Mouse (Mus musculus) embryonic facial prominence, embryonic 10.5 days (tissue): ENCODE measurements around the gene Rgl1. TPM values are rescaled to one million over a fixed set of nuclear protein-coding genes. Genes with fewer than 3 reads are reported as not detected.

Experiments used
- DNase-seq: peaks from one replicate; pipeline ENCODE4 v3.0.0-alpha.2; 2017; ENCODE audit warnings: low spot score
- H3K27ac ChIP-seq: fragments of 300-500 bp; sonication (generic); replicated peaks from 2 replicates; pipeline ENCODE4 v1.5.1; 2016; ENCODE audit warnings: mild to moderate bottlenecking
- H3K27me3 ChIP-seq: fragments of 300-500 bp; sonication (generic); replicated peaks from 2 replicates; pipeline ENCODE4 v1.6.1; 2016; ENCODE audit warnings: low read depth, mild to moderate bottlenecking; ENCODE audit not compliant: poor library complexity, severe bottlenecking
- H3K36me3 ChIP-seq: fragments of 300-500 bp; sonication (generic); replicated peaks from 2 replicates; pipeline ENCODE4 v1.6.1; 2016; ENCODE audit warnings: mild to moderate bottlenecking, moderate library complexity
- H3K4me1 ChIP-seq: fragments of 300-500 bp; sonication (generic); 2 replicates; pipeline ENCODE4 v1.6.1; 2016
- H3K4me3 ChIP-seq: fragments of 300-500 bp; sonication (generic); 2 replicates; pipeline ENCODE4 v1.5.1; 2016; ENCODE audit warnings: mild to moderate bottlenecking, moderate library complexity
- H3K9me3 ChIP-seq: fragments of 300-500 bp; sonication (generic); 2 replicates; pipeline ENCODE4 v1.6.1; 2016; ENCODE audit warnings: mild to moderate bottlenecking
- WGBS: fragments of 180-500 bp; shearing (Covaris S2); methylation state at CpG from one replicate; pipeline ENCODE4 v1.1.7; 2016; 5-methylcytosine and 5-hydroxymethylcytosine counted together
- polyA plus RNA-seq: library from polyadenylated mRNA; unstranded; fragments of >200 nt; fragmentation: Nextera tagmentation; extraction: Ambion mirVana; gene quantifications from 2 replicates; pipeline ENCODE4 v1.2.1, GENCODE M21; 2016

Rgl1 gene
- polyA plus RNA-seq, 1 experiment from 2014 or later: 30.8 TPM

DNA sequence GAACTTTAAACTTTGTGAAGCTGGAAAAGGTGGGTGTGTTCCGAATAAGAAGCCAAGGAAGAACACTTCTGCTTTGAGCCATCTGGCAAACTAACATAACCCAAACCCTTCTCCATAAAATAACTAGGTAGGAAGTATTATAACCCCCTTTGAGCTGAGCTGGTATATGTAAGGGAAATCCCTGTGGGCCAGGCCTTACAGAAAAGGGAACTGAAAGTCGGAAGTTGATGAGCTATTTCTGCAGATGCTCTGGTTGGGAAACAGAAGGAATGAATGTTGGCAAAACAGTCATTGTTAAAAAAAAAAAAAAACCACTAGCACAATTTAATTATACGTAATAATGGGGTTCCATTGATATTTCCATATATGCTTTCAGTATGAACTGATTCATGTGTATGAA, 237.4 kb downstream of the Rgl1 start:
- peaks cover 76% of the 10 kb centered on the region for H3K36me3 ChIP-seq
- 91% methylated on average over 3 of the region's 3 CpGs for WGBS
- H3K27me3 ChIP-seq: no peaks in the 10 kb centered on the region
- H3K27ac ChIP-seq: no peak overlapping the region
- no peak for DNase-seq
- H3K9me3 ChIP-seq: no peaks in the 10 kb centered on the region
- H3K4me3 ChIP-seq: no peak overlapping the region
- peaks cover 15% of the 10 kb centered on the region for H3K4me1 ChIP-seq

DNA sequence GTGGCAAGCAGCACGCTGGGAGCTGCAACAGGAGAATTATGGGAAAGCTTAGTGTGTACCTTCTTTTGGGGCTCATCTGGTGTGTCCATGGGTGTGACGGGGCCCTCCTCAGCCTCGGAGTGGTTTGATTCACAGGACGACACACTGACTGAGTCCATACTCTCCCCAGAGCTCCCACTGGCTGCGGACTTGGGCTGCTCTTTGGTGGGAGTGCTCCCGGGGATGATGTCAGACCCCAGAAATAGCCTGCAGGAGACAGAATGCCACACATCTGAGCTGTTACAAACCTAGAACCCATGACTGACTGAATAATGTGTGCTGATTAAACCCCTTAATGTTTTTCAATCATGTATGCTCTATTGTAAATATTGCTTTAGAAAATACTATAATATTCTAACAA, 237.9 kb downstream of the Rgl1 start:
- peaks cover 15% of the 10 kb centered on the region for H3K4me1 ChIP-seq
- no peak overlapping the region for H3K27ac ChIP-seq
- 88% methylated on average over 6 of the region's 6 CpGs for whole genome bisulfite sequencing
- H3K36me3 ChIP-seq: peaks cover 80% of the 10 kb centered on the region
- H3K9me3 ChIP-seq: no peaks in the 10 kb centered on the region
- DNase-seq: no peak
- H3K4me3 ChIP-seq: no peak overlapping the region
- no peaks in the 10 kb centered on the region for H3K27me3 ChIP-seq

DNA sequence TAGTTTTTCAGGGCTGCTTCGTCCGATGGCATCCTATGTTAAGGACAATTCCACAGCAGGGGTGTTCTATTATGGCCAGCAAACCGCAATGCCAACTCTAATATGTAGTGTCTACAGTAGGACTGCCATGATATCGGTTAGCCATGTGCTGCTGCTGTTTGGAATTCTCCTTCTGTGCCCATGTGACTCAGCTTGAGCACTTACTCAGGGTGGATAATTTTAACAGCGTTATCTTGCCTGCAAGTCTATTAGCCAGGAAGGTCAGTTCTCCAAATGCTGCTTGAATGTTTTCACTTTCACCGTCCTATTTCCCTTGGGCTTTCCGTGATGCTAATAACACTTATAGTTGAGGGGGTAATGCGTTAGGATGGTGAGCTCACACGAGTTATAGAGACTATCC, 240.0 kb downstream of the Rgl1 start:
- no peak overlapping the region for H3K27ac ChIP-seq
- H3K27me3 ChIP-seq: no peaks in the 10 kb centered on the region
- peaks cover 86% of the 10 kb centered on the region for H3K36me3 ChIP-seq
- WGBS: 85% methylated on average over 9 of the region's 9 CpGs
- H3K4me3 ChIP-seq: no peak overlapping the region
- no peak for DNase-seq
- no peaks in the 10 kb centered on the region for H3K9me3 ChIP-seq
- H3K4me1 ChIP-seq: no peaks in the 10 kb centered on the region

DNA sequence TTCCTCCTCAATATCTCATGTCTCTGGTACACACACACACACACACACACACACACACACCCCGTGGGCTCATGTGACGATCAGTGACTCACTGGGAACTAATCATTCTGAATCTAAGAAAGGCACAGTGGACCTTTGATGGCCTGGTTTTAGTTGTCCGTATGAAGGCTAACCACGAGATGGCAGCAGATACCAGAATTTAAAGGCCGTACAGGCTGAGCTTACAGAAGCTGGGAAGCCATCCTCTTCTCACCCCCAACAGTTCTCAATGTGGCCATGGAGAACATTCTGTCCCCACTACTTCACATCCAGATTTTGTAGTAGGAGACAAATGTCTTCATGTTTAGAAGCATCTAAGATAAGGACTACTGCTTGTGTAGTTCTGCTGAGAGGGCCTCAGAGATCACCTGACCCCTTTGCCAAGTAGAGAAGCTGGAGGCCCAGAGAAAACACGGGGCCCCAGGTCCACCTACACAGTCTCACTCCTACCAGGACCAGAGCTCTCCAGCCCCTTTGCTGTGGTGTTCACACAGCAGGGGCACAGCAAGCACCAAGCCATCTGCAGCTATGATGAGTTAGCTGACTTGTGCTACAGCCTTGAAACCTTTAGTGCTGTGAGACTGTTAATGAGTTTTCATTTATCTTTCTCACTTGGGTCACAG, 241.0 kb downstream of the Rgl1 start:
- WGBS: 31% methylated on average over 6 of the region's 6 CpGs
- Histone ChIP-seq H3K9me3 (no peaks in the 10 kb centered on the region), H3K4me1 (no peaks in the 10 kb centered on the region), H3K27me3 (no peaks in the 10 kb centered on the region), H3K36me3 (peaks cover 86% of the 10 kb centered on the region), H3K27ac (no peak overlapping the region; the same call in 1 of the 2 replicates), H3K4me3 (no peak overlapping the region)
- DNase-seq: peak; percentile 69

DNA sequence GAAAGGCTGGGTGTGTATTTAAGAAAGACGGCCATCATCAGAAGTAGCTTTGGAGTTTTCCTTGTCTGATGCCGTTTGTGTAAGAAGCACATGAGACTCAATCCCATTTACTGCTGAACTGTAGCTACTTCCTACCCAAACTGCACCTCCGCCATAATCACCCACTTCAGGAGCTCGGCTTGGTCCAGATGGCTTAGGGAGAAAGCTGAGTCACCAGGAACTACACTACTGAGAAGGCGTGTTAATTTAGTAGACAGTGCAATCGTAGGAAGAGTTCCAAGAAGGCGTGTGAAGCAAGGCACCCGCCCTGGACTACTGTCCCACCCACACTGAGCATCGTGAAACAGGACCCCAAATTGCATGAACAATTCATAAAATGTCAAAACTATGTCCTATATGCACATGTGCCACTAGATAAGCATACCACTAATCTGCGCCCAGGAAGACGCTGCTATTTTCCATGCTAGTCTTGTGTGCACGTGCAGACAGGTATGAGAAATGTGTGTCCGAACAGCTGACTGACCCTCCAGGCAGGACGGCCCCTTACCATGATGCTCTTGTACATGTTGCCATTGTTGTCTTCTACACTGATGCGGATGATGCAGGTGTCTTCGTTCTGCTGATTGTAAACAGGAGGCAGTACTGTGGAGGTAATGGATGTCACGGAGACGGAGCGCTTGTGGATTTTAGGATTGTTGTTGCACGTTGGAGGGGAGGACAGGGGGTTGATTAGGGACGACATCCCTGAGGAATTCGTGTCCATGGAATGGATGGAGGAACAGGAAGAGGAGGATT, 241.9 kb downstream of the Rgl1 start:
- Histone ChIP-seq H3K4me1 (no peaks in the 10 kb centered on the region), H3K27ac (no peak overlapping the region), H3K4me3 (no peak overlapping the region), H3K27me3 (no peaks in the 10 kb centered on the region), H3K9me3 (no peaks in the 10 kb centered on the region), H3K36me3 (peaks cover 87% of the 10 kb centered on the region)
- WGBS: 88% methylated on average over 22 of the region's 22 CpGs
- no peak for DNase-seq

DNA sequence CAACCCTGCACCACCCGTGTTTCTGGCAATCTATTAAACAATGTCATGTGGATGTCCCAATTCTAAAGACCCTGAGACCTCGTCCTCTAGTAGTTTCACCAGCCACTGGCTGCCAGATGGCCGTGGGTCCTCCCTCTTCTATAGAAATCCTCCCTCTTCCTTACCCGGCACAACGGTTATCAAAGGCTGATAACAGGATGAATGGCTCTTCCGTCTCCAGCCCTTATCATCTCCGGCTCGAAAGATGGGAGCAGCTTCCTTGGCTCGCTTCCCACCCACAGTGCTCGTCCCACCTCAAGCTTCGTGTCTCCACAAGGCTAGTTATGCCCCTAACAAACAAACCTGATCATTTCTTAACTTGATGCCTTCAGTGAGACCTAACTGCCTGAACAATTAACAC, 242.9 kb downstream of the Rgl1 start:
- DNase-seq: no peak
- no peaks in the 10 kb centered on the region for H3K9me3 ChIP-seq
- H3K27me3 ChIP-seq: no peaks in the 10 kb centered on the region
- H3K36me3 ChIP-seq: peaks cover 92% of the 10 kb centered on the region
- no peak overlapping the region for H3K27ac ChIP-seq
- no peaks in the 10 kb centered on the region for H3K4me1 ChIP-seq
- H3K4me3 ChIP-seq: no peak overlapping the region
- WGBS: 90% methylated on average over 11 of the region's 11 CpGs

DNA sequence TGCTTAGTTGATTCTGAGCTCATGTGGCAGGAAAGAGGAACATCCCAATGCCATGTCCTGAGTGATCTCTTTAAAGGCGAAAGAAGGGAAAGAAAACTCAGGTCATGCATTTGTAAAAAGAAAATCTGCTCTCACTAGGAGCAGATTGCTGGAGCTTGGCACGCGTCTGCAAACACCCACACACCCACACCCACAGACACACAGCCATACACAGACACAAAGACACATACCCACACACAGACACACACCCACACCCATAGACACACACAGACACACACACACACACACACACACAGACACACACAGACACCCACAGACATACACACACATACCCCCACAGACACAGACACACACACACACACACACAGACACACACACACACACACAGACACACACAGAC, 243.9 kb downstream of the Rgl1 start:
- H3K27me3 ChIP-seq: no peaks in the 10 kb centered on the region
- no peaks in the 10 kb centered on the region for H3K4me1 ChIP-seq
- H3K4me3 ChIP-seq: no peak overlapping the region
- H3K9me3 ChIP-seq: no peaks in the 10 kb centered on the region
- H3K27ac ChIP-seq: no peak overlapping the region
- WGBS: 94% methylated on average over 3 of the region's 3 CpGs
- peaks cover 90% of the 10 kb centered on the region for H3K36me3 ChIP-seq
- DNase-seq: no peak

DNA sequence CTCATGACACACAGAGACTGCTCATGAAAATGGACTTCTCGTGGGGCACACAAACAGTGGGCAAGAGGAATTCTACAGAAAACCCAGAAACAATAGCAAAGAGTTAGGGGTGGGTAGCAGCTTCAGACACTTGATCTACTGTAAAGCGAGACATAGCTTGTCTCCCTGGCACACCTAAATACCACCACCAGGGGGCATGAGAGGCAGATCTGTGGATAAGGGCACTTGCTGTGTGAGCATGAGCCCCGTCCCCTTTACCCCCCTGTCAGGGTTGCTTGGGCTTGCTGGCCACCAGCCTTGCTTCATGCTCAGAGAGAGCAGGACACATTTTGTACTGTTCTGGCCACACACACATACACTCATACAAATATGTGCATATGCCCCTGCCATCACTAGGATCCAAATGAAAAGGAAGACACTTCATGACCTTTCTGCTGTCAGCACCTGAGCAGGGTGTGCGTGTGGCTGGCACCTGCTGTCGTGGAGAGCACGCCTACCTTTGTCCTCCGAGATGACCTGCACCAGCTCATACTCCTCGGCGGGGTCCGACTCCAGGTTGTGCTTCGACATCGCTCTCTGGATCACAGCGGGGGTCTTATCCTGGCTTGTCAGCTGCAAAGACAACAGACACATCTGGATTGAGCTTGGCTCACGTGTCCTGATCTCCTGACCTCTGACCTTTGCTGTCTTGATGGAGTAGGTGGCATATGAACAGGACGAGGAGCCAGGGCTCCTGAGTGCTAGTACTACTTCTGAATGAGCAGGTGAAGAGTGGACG, 245.2 kb downstream of the Rgl1 start:
- H3K27me3 ChIP-seq: no peaks in the 10 kb centered on the region
- H3K4me3 ChIP-seq: no peak overlapping the region
- H3K9me3 ChIP-seq: no peaks in the 10 kb centered on the region
- peak; percentile 77 for DNase-seq
- no peaks in the 10 kb centered on the region for H3K4me1 ChIP-seq
- peaks cover 83% of the 10 kb centered on the region for H3K36me3 ChIP-seq
- WGBS: 73% methylated on average over 16 of the region's 16 CpGs
- H3K27ac ChIP-seq: no peak overlapping the region

DNA sequence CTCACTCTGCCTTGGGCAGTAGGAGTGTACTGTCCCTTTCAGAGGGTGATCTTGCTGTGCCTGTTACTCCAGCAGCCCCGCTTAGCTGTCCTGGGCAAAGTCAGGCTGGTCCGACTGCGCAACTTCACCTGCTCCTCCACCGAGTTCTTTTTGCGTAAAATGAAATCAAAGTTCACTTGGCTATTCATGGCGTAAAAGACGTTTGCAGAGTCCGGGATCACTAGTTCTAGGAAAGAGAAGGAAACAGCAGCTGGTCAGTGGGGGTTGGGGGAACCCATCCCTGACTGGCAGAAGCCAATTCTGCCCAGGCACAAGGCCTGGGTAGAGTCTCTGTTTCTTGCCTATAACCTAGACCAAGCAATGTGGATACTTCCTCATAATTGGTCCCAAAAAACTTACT, 247.2 kb downstream of the Rgl1 start:
- Histone ChIP-seq H3K27ac (no peak overlapping the region), H3K36me3 (peaks cover 67% of the 10 kb centered on the region), H3K27me3 (no peaks in the 10 kb centered on the region), H3K4me1 (peaks cover 5% of the 10 kb centered on the region; the same call in 1 of the 2 replicates), H3K9me3 (no peaks in the 10 kb centered on the region), H3K4me3 (no peak overlapping the region)
- WGBS: 93% methylated on average over 8 of the region's 8 CpGs
- no peak for DNase-seq

DNA sequence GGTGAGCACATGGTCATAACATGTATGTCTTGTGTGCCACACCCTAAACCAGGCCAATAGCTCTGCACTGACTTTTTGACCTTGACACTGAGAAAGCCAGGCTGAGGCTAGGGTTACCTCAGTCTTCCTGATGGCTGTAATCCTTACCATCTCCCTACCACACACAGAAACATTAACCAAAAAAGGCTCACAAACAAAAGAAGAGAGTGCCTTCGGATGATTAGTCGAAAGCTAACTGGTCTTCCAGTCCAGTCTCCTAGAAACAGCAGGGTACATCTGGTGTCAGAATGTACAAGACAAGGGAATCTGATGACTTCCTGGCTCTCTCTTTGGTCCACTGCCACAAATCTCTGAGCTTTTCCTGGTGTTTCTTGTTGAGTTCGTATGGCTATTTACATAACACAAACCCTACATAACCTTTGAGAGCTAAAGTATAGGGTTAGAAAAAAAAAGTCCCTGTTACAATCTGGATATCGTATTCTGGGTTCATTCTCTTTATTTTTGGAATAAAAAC, 249.0 kb downstream of the Rgl1 start:
- H3K36me3 ChIP-seq: peaks cover 49% of the 10 kb centered on the region
- no peak overlapping the region for H3K27ac ChIP-seq
- peaks cover 5% of the 10 kb centered on the region; the same call in 1 of the 2 replicates for H3K4me1 ChIP-seq
- DNase-seq: no peak
- H3K9me3 ChIP-seq: no peaks in the 10 kb centered on the region
- no peaks in the 10 kb centered on the region for H3K27me3 ChIP-seq
- H3K4me3 ChIP-seq: no peak overlapping the region
- WGBS: 92% methylated on average over 4 of the region's 4 CpGs

DNA sequence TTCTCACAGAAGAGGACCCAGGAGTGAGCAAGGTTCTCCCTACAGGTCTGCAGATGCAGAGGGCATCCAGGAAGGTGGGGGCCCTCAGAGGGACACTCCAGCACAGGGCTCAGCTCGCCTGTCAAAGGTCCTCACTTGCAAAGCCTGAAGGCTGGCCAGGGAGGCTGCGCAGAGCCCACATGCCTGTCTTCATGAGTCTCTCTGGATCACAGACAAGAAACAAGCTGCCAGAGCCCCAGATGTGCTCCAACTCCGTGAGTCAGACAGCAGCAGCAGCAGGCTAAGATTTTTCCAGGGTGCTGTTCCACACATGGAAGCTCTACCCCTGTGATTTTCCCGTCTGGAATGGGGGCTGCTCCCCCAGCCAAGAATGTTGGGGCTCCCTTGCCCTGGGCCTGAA, 251.9 kb downstream of the Rgl1 start:
- Histone ChIP-seq H3K27ac (no peak overlapping the region; the same call in 1 of the 2 replicates), H3K4me3 (no peak overlapping the region), H3K27me3 (no peaks in the 10 kb centered on the region), H3K4me1 (peaks cover 5% of the 10 kb centered on the region; the same call in 1 of the 2 replicates), H3K36me3 (peaks cover 21% of the 10 kb centered on the region), H3K9me3 (no peaks in the 10 kb centered on the region)
- 63% methylated on average over 4 of the region's 4 CpGs for WGBS
- DNase-seq: no peak

DNA sequence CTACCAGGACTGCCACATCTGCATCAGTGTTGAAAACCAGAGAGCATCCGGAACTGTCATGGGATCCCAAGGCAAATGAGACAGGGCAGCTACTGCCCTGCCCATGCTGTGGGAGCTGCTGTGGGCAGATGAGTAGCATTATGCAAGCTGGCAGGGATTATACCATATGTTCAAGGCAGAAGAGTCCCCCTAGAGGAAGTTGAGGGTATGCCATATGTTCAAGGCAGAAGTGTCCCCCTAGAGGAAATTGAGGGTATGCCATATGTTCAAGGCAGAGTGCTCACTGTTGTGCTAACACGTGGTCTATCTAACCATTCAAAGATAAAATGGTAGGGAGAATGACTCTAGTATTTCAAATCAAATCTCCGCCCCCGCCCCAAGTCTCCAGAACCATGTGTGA, 254.9 kb downstream of the Rgl1 start:
- 68% methylated on average over 4 of the region's 4 CpGs for WGBS
- Histone ChIP-seq H3K36me3 (peaks cover under 1% of the 10 kb centered on the region; the same call in 1 of the 2 replicates), H3K9me3 (no peaks in the 10 kb centered on the region), H3K27me3 (no peaks in the 10 kb centered on the region), H3K4me1 (peaks cover 5% of the 10 kb centered on the region; the same call in 1 of the 2 replicates), H3K27ac (no peak overlapping the region), H3K4me3 (no peak overlapping the region)
- no peak for DNase-seq
